Mouse (Mus musculus): ENCODE measurements around the gene Fndc10.

DNA sequence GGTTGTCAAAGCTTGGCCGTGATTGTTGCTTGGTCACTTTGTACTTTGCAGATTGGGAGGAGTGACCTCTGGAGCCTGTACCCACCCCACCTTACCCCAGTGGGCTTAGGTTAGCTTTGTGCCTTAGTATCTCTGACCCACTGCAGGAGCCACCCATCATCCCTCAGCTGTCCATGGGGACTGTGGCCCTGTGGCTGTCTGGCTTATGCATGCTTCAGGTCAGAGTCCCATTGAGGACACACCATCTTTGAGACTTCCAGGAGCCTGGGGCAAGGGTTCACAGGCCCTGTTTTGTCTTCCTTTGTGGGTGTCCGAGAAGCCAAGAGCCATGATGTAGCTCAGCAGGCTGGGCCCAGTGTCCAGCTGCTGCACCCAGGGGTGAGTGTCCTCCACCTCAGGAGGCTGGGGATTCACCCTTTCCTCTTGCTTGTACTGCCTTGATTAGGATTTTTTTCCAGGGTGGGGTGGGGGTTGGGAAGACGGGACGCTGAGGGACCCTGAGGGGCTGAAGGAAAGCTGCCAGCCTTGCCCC is 1.5 kb downstream of the Fndc10 start:
- TF ChIP-seq POLR2A (IDR thresholded peaks at IDR 0.05; ENCODE audit: low read depth, low read length) (no peak), CTCF (IDR thresholded peaks at IDR 0.05; ENCODE audit: extremely low read depth, insufficient read depth, insufficient read length, insufficient replicate concordance) (no peak)

All from spleen, adult 2 months (tissue).